Mouse (Mus musculus): Measurements from ENCODE around the gene H2-T22. TPM values are rescaled to one million over a fixed set of nuclear protein-coding genes. Genes with fewer than 3 reads are reported as not detected.

The H2-T22 gene
- polyA plus RNA-seq (2012): 22.4 and 24.0 TPM in 2 replicates

GRCm38 (mm10) chr17:36042610-36043169 is at the start of gene H2-T22, which contains the start of gene Gm6034:
H2-T22 (minus strand) TSS chr17:36042747.
Gm6034 (plus strand) TSS chr17:36042961.

GRCm38 (mm10) chr17:36058362-36058761 is 15.8 kb upstream of the H2-T22 start, which contains the start of gene Gm11127:
Gm11127 (minus strand) TSS chr17:36058371.

GRCm38 (mm10) chr17:36032351-36032875 is 10.1 kb downstream of the H2-T22 start, which contains the start of gene H2-T23:
H2-T23 (minus strand) TSS chr17:36032855.

GRCm38 (mm10) chr17:36020191-36021073 is 22.1 kb downstream of the H2-T22 start, which contains the start of gene H2-T24:
H2-T24 (minus strand) TSS chr17:36020560.

Other genes with a start within 250 kb of the H2-T22 start
- 131 and 159 TPM in 2 replicates for gene Ier3, start 221.1 kb downstream of the H2-T22 start, polyA plus RNA-seq (2012)
- gene Flot1, start 219.5 kb downstream of the H2-T22 start, polyA plus RNA-seq (2012): 86.8 and 112 TPM in 2 replicates
- gene Tubb5, start 204.4 kb downstream of the H2-T22 start, polyA plus RNA-seq (2012): 310 and 318 TPM in 2 replicates
- 20.6 and 21.4 TPM in 2 replicates for gene Mdc1, start 201.2 kb downstream of the H2-T22 start, polyA plus RNA-seq (2012)
- 36.4 and 39.2 TPM in 2 replicates for gene Nrm, start 181.4 kb downstream of the H2-T22 start, polyA plus RNA-seq (2012)
- 108 and 116 TPM in 2 replicates for gene Ppp1r18, start 177.2 kb downstream of the H2-T22 start, polyA plus RNA-seq (2012)
- 55.5 and 78.6 TPM in 2 replicates for gene Dhx16, start 162.9 kb downstream of the H2-T22 start, polyA plus RNA-seq (2012)
- gene 2310061I04Rik, start 145.3 kb downstream of the H2-T22 start, polyA plus RNA-seq (2012): 115 and 120 TPM in 2 replicates
- gene Atat1, start 132.7 kb downstream of the H2-T22 start, polyA plus RNA-seq (2012): 20.1 and 28.3 TPM in 2 replicates
- 7.6 and 13.3 TPM in 2 replicates for gene Mrps18b, start 126.4 kb downstream of the H2-T22 start, polyA plus RNA-seq (2012)
- 37.9 and 38.9 TPM in 2 replicates for gene Ppp1r10, start 126.3 kb downstream of the H2-T22 start, polyA plus RNA-seq (2012)
- 147 and 199 TPM in 2 replicates for gene Abcf1, start 73.0 kb downstream of the H2-T22 start, polyA plus RNA-seq (2012)
- gene Gnl1, start 62.9 kb downstream of the H2-T22 start, polyA plus RNA-seq (2012): 103 and 140 TPM in 2 replicates
- gene Prr3, start 62.5 kb downstream of the H2-T22 start, polyA plus RNA-seq (2012): 43.9 and 60.7 TPM in 2 replicates
- 0.94 and 2.0 TPM in 2 replicates for gene H2-T24, start 22.2 kb downstream of the H2-T22 start, polyA plus RNA-seq (2012)
- 172 and 205 TPM in 2 replicates for gene H2-T23, start 9.9 kb downstream of the H2-T22 start, polyA plus RNA-seq (2012)
- 0.03 TPM in 1 of 2 replicates, not detected in the other for gene Gm6034, start 214 bp upstream of the H2-T22 start, polyA plus RNA-seq (2012)
- gene Gm11127, start 15.6 kb upstream of the H2-T22 start, polyA plus RNA-seq (2012): 0.09 TPM in 1 of 2 replicates, not detected in the other
- 0.06 TPM in 1 of 2 replicates, not detected in the other for gene Gm19684, start 78.9 kb upstream of the H2-T22 start, polyA plus RNA-seq (2012)
- gene Gm7030, start 86.7 kb upstream of the H2-T22 start, polyA plus RNA-seq (2012): not detected in 2 replicates
- not detected in 2 replicates for gene Gm8909, start 125.8 kb upstream of the H2-T22 start, polyA plus RNA-seq (2012)
- gene H2-T3, start 147.5 kb upstream of the H2-T22 start, polyA plus RNA-seq (2012): 0.16 TPM in 1 of 2 replicates, not detected in the other
- 86.1 and 97.9 TPM in 2 replicates for gene Rpp21, start 215.3 kb upstream of the H2-T22 start, polyA plus RNA-seq (2012)
- gene Trim39, start 229.5 kb upstream of the H2-T22 start, polyA plus RNA-seq (2012): 10.1 and 14.0 TPM in 2 replicates
- not detected in 2 replicates for gene H2-M10.2, start 243.7 kb upstream of the H2-T22 start, polyA plus RNA-seq (2012)

All from megakaryocyte-erythroid progenitor cell, adult 5 weeks (primary cell).